Mouse (Mus musculus) kidney, adult 10 weeks (tissue): ENCODE results near the gene Tmem242. TPM values are rescaled to one million over a fixed set of nuclear protein-coding genes. Genes with fewer than 3 reads are reported as not detected.

Experiments used
- polyA plus RNA-seq: library from polyadenylated mRNA; stranded (reverse); fragments of 350-450 nt; fragmentation: Illumina TruSeq; extraction: RNeasy Lipid Tissue Mini Kit (QIAGEN cat#74804); gene quantifications from one replicate; pipeline ENCODE4 v1.2.3, GENCODE M21; 2014; ENCODE audit warnings: low read depth, low replicate concordance

Gene Tmem242
- polyA plus RNA-seq = 24.7 TPM

GRCm38 (mm10) chr17:5440159-5440971 is at the start of gene Tmem242:
Gene Tmem242, minus strand, starts transcription at chr17:5440259.

GRCm38 (mm10) chr17:5418545-5418944 is 21.5 kb downstream of the Tmem242 start, which contains the start of gene Ldhal6b:
Gene Ldhal6b, minus strand, starts transcription at chr17:5418767.

Other genes with a start within 250 kb of the Tmem242 start
- gene Ldhal6b, start 21.5 kb downstream of the Tmem242 start, polyA plus RNA-seq = not detected
- gene Zdhhc14, start 52.3 kb upstream of the Tmem242 start, polyA plus RNA-seq = 2.0 TPM